Comparison of ENCODE assay signal across 1 mouse cellular context in genomic region chr4:32656918-32657662, GRCm38 (mm10).
TF ChIP-seq lines count a peak whose summit lies in the region.

Mdn1 (plus strand) TSS chr4:32657119.

TF ChIP-seq in CH12.LX, 34 proteins besides CTCF, POLR2A, EP300 and RAD21 (continued from another document):
- no peak for TF ChIP-seq MAFK (IDR thresholded peaks at IDR 0.05; ENCODE audit: insufficient replicate concordance, low read length)
- no peak for TF ChIP-seq SMC3 (IDR thresholded peaks at IDR 0.05; ENCODE audit: low read depth, low read length)
- TF ChIP-seq NRF1 (IDR thresholded peaks at IDR 0.05; ENCODE audit: low read depth, low read length) = peak; percentile 48; the same call in 1 of the 2 replicates
- no peak for TF ChIP-seq ZNF384 (IDR thresholded peaks at IDR 0.05; ENCODE audit: low read depth, low read length)
- TF ChIP-seq JUND (conservative IDR thresholded peaks at IDR 0.05; ENCODE audit: low read depth, low read length) = no peak
- TF ChIP-seq ELF1 (IDR thresholded peaks at IDR 0.05; ENCODE audit: low read depth, low read length) = peak; percentile 98
- no peak for TF ChIP-seq CHD1 (IDR thresholded peaks at IDR 0.05; ENCODE audit: low read depth, low read length)
- TF ChIP-seq CHD2 (IDR thresholded peaks at IDR 0.05; ENCODE audit: low read length) = no peak
- TF ChIP-seq RCOR1 (conservative IDR thresholded peaks at IDR 0.05; ENCODE audit: low read depth, low read length) = no peak
- TF ChIP-seq ZC3H11A (IDR thresholded peaks at IDR 0.05; ENCODE audit: low read depth, low read length) = no peak
- TF ChIP-seq E2F4 (IDR thresholded peaks at IDR 0.05; ENCODE audit: insufficient replicate concordance, low read depth, low read length) = 0 out of 2 replicates have a peak, but pooled peaks have one; percentile 12
- TF ChIP-seq ZMIZ1 (IDR thresholded peaks at IDR 0.05; ENCODE audit: low read depth, low read length) = peak; percentile 23; the same call in 1 of the 2 replicates
